Mouse (Mus musculus) adrenal gland (tissue): Measurements from ENCODE around the gene Akap4.

Experiments used
- intact Hi-C: fragments of 180-260 bp; cut with DNase I; formaldehyde crosslinking; loops from one replicate; pipeline ENCODE4 v1.15.1; 2025
- long read RNA-seq, 2 experiments: library from polyadenylated mRNA; unstranded; transcript quantifications; one replicate each; pipeline ENCODE4 v2.0.0; 2020; ENCODE audit warnings: borderline replicate concordance in 1 of 2; ENCODE audit not compliant: insufficient replicate concordance in 1 of 2

Akap4 gene
- long read RNA-seq, experiment 1: 0 reads
- long read RNA-seq, experiment 2: 0 reads

GRCm38 (mm10) chrX:7067219-7067618 lies at the start of gene Akap4:
TSS of gene Akap4 (plus strand) at chrX:7067519.
- intact Hi-C loops: no loop called here

DNA sequence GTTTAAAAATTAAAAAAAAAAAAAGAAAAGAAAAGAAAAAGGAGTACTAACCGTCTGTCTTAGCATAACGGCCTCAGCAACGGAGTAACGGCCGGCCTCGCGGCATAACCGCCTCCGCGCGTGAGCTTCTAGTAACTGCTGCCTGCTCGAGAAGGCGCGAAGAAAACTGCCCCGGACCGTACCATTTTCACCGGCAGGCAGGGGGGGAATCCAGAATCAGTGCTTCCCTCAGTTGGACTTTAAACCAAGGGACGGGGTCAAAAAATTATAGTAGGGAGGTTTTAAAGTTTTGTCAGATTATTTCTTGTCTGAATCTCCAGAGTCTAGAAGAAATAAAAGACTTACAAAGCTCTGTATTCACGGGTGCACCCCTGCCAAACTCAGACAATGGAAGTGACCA lies 25.8 kb upstream of the Akap4 start, which contains the start of gene Ccnb3:
Gene Ccnb3 (minus strand): TSS at position 101 of the 400 bp plus-strand sequence.
- intact Hi-C loops: no loop called here

DNA sequence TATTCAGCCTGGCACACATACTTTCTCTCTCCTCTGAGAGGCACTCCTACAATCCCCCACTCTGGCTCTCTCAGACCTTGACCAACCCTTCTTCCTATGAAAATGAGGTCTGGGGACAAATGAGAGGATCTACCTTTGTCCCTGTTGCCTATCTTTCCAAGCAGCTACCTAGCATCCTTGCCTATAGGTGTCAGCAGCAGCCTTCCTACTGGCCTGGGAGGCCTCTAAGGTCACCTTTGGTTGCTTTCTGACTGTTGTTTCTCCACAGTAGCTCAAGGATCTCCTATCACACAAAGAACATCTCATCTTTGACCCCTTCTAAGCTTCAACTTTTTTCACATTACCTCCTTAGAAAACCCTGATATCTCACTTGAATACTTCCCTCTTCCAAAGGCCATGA lies 10.3 kb upstream of the Akap4 start:
- intact Hi-C loops: no loop called here

DNA sequence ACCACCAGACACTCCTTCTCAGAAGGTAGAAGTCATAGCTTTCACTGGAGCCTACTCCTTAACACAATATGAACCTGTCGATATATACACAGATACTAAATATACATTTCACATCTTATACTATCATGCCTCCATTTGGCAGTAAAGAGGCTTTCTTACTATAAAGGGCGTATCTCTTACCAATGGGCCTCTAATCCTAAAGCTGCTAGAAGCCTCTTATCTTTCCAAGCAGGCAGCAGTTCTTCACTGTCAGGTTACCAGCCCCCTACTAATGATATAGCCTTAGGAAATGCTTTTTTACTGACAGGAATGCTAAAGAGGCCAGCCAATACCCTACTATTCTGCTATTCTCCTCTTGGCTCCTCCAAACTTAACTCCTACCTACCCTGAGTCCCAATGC lies 9.7 kb upstream of the Akap4 start:
- intact Hi-C loops: no loop called here

GRCm38 (mm10) chrX:7064109-7064508 lies 3.2 kb upstream of the Akap4 start:
- intact Hi-C loops: no loop called here

DNA sequence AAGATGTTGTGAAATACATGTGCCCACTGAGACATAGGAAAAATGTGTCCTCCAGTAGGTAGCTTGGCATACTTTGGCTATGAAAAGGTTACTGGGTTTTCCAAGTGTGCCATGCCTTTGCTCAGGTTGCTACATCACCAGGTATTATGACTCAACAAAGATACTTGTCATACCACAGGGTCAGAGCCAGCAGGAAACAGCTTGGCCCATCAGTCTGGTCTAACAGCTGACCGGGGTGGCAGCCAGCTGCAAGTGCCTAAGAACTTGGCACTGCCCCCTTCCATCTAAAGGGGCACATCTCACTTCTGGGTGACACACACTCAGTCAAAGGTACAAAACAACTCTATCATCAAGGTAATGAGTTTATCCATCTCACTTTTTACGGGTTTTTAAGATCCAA lies 683 bp downstream of the Akap4 start:
- intact Hi-C loops: no loop called here

DNA sequence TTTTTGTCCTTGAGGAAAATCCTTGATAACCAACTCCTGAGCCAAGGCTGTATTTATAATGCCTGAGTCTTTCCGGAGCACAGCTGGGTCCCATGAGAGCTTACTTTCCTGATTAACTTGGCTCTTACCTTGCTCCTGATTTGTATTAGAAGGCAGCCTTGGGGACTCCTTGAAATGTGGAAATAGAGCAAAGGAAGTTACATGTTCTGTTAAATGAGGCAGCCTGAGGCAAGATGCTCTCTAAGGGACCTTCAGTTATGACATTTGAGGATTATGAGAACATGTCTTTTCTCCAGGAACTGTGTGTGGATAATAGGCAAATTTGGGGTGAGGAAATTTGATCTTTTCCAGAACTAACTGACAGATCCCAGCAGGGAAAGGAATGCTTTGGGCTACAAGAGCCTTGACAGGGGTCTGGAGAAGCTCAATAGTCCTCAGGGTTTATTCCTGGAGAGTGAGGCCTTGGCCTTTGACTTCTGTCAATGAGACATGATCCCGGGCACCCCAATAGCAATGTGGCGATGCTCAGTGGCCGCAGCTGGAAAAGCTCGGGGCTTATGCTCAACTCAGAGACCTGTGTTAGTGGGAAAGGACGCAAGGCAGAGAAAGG lies 12.6 kb downstream of the Akap4 start:
- intact Hi-C loops: no loop called here

DNA sequence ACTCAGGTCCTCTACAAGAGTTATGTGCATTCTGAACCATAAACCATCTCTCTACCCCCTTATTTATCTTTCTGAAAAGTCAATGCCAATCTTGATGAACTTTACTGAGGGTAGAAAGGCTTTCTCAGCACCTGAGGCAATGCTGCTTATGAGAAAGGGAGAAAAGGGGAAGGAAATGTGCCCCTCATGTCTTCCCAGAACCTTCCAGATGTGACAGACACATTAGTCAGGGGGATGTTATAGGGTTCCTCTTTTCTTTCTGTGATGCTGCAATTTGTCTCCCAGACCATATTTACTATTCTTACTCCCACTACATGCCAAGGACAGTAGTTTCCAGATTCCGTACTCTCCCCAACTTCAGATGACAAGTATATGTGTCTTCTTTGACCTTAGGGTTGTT lies 18.6 kb downstream of the Akap4 start:
- intact Hi-C loops: no loop called here

GRCm38 (mm10) chrX:7090323-7090722 lies 23.0 kb downstream of the Akap4 start:
- intact Hi-C loops: no loop called here

DNA sequence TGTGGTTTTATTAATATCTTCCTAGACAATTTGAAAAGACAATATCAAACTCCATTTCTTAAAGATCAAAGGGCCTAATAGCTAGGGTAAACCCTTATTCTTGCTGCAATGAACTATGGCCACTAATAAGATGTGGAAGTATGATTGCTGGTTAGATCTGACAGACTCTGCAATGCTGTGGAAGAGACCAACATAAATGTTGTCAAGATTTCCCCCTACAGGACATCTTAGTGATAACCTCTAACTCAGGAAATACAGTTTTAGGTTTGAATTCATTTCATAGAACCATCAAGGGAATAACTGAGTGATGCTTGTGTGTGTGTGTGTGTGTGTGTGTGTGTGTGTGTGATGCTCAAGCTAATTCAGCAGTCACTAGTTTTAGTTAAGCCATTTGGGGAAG lies 35.0 kb downstream of the Akap4 start:
- intact Hi-C loops: loop anchor here (5.0 kb wide), 1 partner anchor 180 kb away; no protein-coding TSS in a partner anchor

DNA sequence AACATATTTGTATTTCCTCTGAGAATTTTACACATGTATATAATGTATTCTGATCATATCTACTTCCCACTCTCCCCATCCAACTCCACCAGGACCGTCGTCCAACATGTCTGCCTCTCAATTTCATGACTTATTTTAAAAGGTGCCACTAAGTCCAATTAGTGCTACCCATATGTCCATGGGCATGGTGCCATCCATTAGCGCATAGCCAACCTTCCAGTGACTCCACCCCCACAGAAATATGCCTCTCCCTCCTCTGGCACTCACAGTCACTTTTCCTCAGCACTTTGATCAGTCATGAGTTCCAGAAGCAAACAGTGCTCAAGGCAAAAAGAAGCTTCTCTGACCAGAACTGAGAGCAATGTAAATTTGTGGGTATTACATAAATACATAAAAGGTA lies 47.6 kb downstream of the Akap4 start:
- intact Hi-C loops: no loop called here

- intact Hi-C loops: no loop called here
These were observed 54.4 kb downstream of the Akap4 start for GRCm38 (mm10) chrX:7121618-7122280.
